Mouse (Mus musculus) neural tube, embryonic 10.5 days (tissue): Measurements from ENCODE around the gene Med18.
"Not testable (repeated sequence)": the region's sequence is repeated elsewhere in the genome, so short reads cannot be mapped to it uniquely, and the experiment has no call there.

Experiments used
- DNase-seq: peaks from one replicate; pipeline ENCODE4 v3.0.0-alpha.2; 2017; ENCODE audit warnings: low spot score; ENCODE audit errors: extremely low spot score

The Med18 gene

GRCm38 (mm10) chr4:132421923-132422782, 41.6 kb downstream of the Med18 start, which contains the start of gene Phactr4:
Gene Phactr4, minus strand, starts transcription at chr4:132422489.
- DNase-seq: peak; percentile 99

GRCm38 (mm10) chr4:132421556-132421922, 42.2 kb downstream of the Med18 start:
- DNase-seq: no peak

- no peak for DNase-seq
Measured at GRCm38 (mm10) chr4:132420471-132420870, 43.2 kb downstream of the Med18 start.

- no peak for DNase-seq
Measured at GRCm38 (mm10) chr4:132415966-132416365, 47.8 kb downstream of the Med18 start.

- DNase-seq: not testable (repeated sequence)
Measured at GRCm38 (mm10) chr4:132413257-132413656, 50.5 kb downstream of the Med18 start.

- DNase-seq: no peak
Measured at GRCm38 (mm10) chr4:132411322-132412094, 52.2 kb downstream of the Med18 start.

GRCm38 (mm10) chr4:132409587-132410229, 54.0 kb downstream of the Med18 start:
- no peak for DNase-seq
